Mouse (Mus musculus) CH12.LX (cell line): ENCODE data around the gene Lin7c. TPM values are rescaled to one million over a fixed set of nuclear protein-coding genes. Genes with fewer than 3 reads are reported as not detected.

Experiments used
- DNase-seq: peaks from one replicate; pipeline ENCODE4 v3.0.0-alpha.2; 2013; ENCODE audit errors: extremely low read depth
- H3K27ac ChIP-seq: 2 replicates; pipeline ENCODE4 v1.5.1; 2012; ENCODE audit warnings: low read depth, mild to moderate bottlenecking, control low read depth, moderate library complexity; ENCODE audit not compliant: insufficient read depth
- H3K27me3 ChIP-seq: replicated peaks from 2 replicates; pipeline ENCODE3; 2012; ENCODE audit warnings: inconsistent platforms
- H3K36me3 ChIP-seq, 2 experiments: replicated peaks in 1 of 2; 2 replicates each; pipeline versions ENCODE3 to v1.6.1; 2012; ENCODE audit warnings: inconsistent platforms in 1 of 2, low read length in 1 of 2, mild to moderate bottlenecking in 1 of 2, mixed read lengths in 1 of 2, moderate library complexity in 1 of 2; ENCODE audit not compliant: control insufficient read depth in 1 of 2, insufficient read depth in 1 of 2
- H3K4me1 ChIP-seq, 2 experiments: 2 replicates each; pipeline ENCODE4 v1.6.1; 2012; ENCODE audit warnings: inconsistent platforms in 1 of 2, moderate library complexity in 1 of 2; ENCODE audit not compliant: insufficient read depth in 2 of 2, control insufficient read depth in 1 of 2
- H3K4me2 ChIP-seq: 2 replicates; pipeline ENCODE4 v1.6.1; 2012; ENCODE audit warnings: low read depth, mild to moderate bottlenecking, control low read depth; ENCODE audit not compliant: poor library complexity, insufficient read depth, severe bottlenecking
- H3K4me3 ChIP-seq, 3 experiments: fragments of 150-350 bp in 1 of 3; sonication (generic) in 1 of 3; replicated peaks in 1 of 3; 2 replicates each; pipeline versions ENCODE3 to v1.5.1; 2011 to 2012; ENCODE audit warnings: low read depth in 2 of 3, low read length in 2 of 3, mild to moderate bottlenecking in 2 of 3, moderate library complexity in 2 of 3, control low read depth in 1 of 3, improper control_type of control experiment in 1 of 3, inconsistent platforms in 1 of 3, mixed read lengths in 1 of 3; ENCODE audit not compliant: poor library complexity in 1 of 3
- H3K79me2 ChIP-seq: replicated peaks from 2 replicates; pipeline ENCODE4 v1.6.1; 2012; ENCODE audit warnings: mild to moderate bottlenecking, moderate library complexity; ENCODE audit not compliant: control insufficient read depth, poor library complexity, insufficient read depth, severe bottlenecking; ENCODE audit errors: extremely low read depth
- H3K9ac ChIP-seq: 2 replicates; pipeline ENCODE4 v1.6.1; 2012; ENCODE audit warnings: low read depth, mild to moderate bottlenecking, control low read depth, moderate library complexity; ENCODE audit not compliant: insufficient read depth
- H3K9me3 ChIP-seq: replicated peaks from 2 replicates; pipeline ENCODE3; 2012; ENCODE audit warnings: low read length, inconsistent platforms, mixed read lengths
- BHLHE40 ChIP-seq: IDR thresholded peaks from 2 replicates; pipeline ENCODE4 v1.6.1; 2011; ENCODE audit warnings: mild to moderate bottlenecking, low read depth, low read length, improper control_type of control experiment
- CHD2 ChIP-seq: IDR thresholded peaks from 2 replicates; pipeline ENCODE4 v1.6.1; 2011; ENCODE audit warnings: low read length, improper control_type of control experiment
- CTCF ChIP-seq, 2 experiments: IDR thresholded peaks in 1 of 2; conservative IDR thresholded peaks in 1 of 2; 2 replicates each; pipeline ENCODE4 v1.5.1; 2011 to 2012; ENCODE audit warnings: low read depth in 2 of 2, low read length in 2 of 2, improper control_type of control experiment in 1 of 2, inconsistent platforms in 1 of 2, mild to moderate bottlenecking in 1 of 2, moderate library complexity in 1 of 2
- ELF1 ChIP-seq: IDR thresholded peaks from 2 replicates; pipeline ENCODE4 v1.6.1; 2014; ENCODE audit warnings: low read depth, mild to moderate bottlenecking, inconsistent platforms, low read length, improper control_type of control experiment
- ETS1 ChIP-seq: conservative IDR thresholded peaks from 2 replicates; pipeline ENCODE4 v1.6.1; 2012; ENCODE audit warnings: low read depth, mild to moderate bottlenecking, inconsistent platforms, low read length, improper control_type of control experiment, moderate library complexity
- GABPA ChIP-seq: IDR thresholded peaks from 2 replicates; pipeline ENCODE4 v1.6.1; 2012; ENCODE audit warnings: low read depth, low read length, improper control_type of control experiment, inconsistent platforms; ENCODE audit not compliant: insufficient replicate concordance
- IRF4 ChIP-seq: IDR thresholded peaks from 2 replicates; pipeline ENCODE4 v1.6.1; 2014; ENCODE audit warnings: low read depth, mild to moderate bottlenecking, inconsistent platforms, low read length, improper control_type of control experiment
- JUN ChIP-seq: IDR thresholded peaks from 2 replicates; pipeline ENCODE4 v1.6.1; 2011; ENCODE audit warnings: low read depth, mild to moderate bottlenecking, low read length, improper control_type of control experiment, moderate library complexity; ENCODE audit not compliant: insufficient read depth
- JUND ChIP-seq: conservative IDR thresholded peaks from 2 replicates; pipeline ENCODE4 v1.6.1; 2011; ENCODE audit warnings: low read depth, low read length, improper control_type of control experiment
- KAT2A ChIP-seq: IDR thresholded peaks from 2 replicates; pipeline ENCODE4 v1.6.1; 2012; ENCODE audit warnings: low read length, improper control_type of control experiment, inconsistent platforms; ENCODE audit not compliant: insufficient replicate concordance
- MAFK ChIP-seq: IDR thresholded peaks from 2 replicates; pipeline ENCODE4 v1.6.1; 2011; ENCODE audit warnings: low read length, improper control_type of control experiment; ENCODE audit not compliant: insufficient replicate concordance
- MAZ ChIP-seq: IDR thresholded peaks from 2 replicates; pipeline ENCODE4 v1.6.1; 2012; ENCODE audit warnings: low read depth, mild to moderate bottlenecking, inconsistent platforms, low read length, improper control_type of control experiment, moderate library complexity
- NELFE ChIP-seq: IDR thresholded peaks from 2 replicates; pipeline ENCODE4 v1.6.1; 2011; ENCODE audit warnings: low read depth, low read length, improper control_type of control experiment
- NRF1 ChIP-seq: IDR thresholded peaks from 2 replicates; pipeline ENCODE4 v1.6.1; 2014; ENCODE audit warnings: low read depth, mild to moderate bottlenecking, inconsistent platforms, low read length, improper control_type of control experiment, moderate library complexity
- POLR2A ChIP-seq: IDR thresholded peaks from 2 replicates; pipeline ENCODE4 v1.6.1; 2011; ENCODE audit warnings: low read depth, mild to moderate bottlenecking, improper control_type of control experiment, low read length
- POLR2AphosphoS2 ChIP-seq: IDR thresholded peaks from 2 replicates; pipeline ENCODE4 v1.6.1; 2011; ENCODE audit warnings: low read depth, low read length, improper control_type of control experiment
- RCOR1 ChIP-seq: conservative IDR thresholded peaks from 2 replicates; pipeline ENCODE4 v1.6.1; 2012; ENCODE audit warnings: low read depth, mild to moderate bottlenecking, inconsistent platforms, low read length, improper control_type of control experiment
- SIN3A ChIP-seq: IDR thresholded peaks from 2 replicates; pipeline ENCODE4 v1.6.1; 2012; ENCODE audit warnings: low read length, improper control_type of control experiment, inconsistent platforms
- SMC3 ChIP-seq: IDR thresholded peaks from 2 replicates; pipeline ENCODE4 v1.6.1; 2011; ENCODE audit warnings: low read depth, low read length, improper control_type of control experiment
- TBP ChIP-seq: conservative IDR thresholded peaks from 2 replicates; pipeline ENCODE4 v1.6.1; 2011; ENCODE audit warnings: low read depth, low read length, improper control_type of control experiment
- UBTF ChIP-seq: IDR thresholded peaks from 2 replicates; pipeline ENCODE4 v1.6.1; 2012; ENCODE audit warnings: low read depth, mild to moderate bottlenecking, inconsistent platforms, low read length, improper control_type of control experiment, moderate library complexity
- USF1 ChIP-seq: IDR thresholded peaks from 2 replicates; pipeline ENCODE4 v1.6.1; 2014; ENCODE audit warnings: low read depth, mild to moderate bottlenecking, inconsistent platforms, low read length, improper control_type of control experiment
- USF2 ChIP-seq: conservative IDR thresholded peaks from 2 replicates; pipeline ENCODE4 v1.6.1; 2011; ENCODE audit warnings: low read depth, low read length, improper control_type of control experiment
- ZKSCAN1 ChIP-seq: IDR thresholded peaks from 2 replicates; pipeline ENCODE4 v1.6.1; 2012; ENCODE audit warnings: low read depth, inconsistent platforms, low read length, improper control_type of control experiment, borderline replicate concordance
- ZMIZ1 ChIP-seq: IDR thresholded peaks from 2 replicates; pipeline ENCODE4 v1.6.1; 2012; ENCODE audit warnings: low read depth, mild to moderate bottlenecking, inconsistent platforms, low read length, improper control_type of control experiment
- ZNF384 ChIP-seq: IDR thresholded peaks from 2 replicates; pipeline ENCODE4 v1.6.1; 2012; ENCODE audit warnings: low read depth, low read length, improper control_type of control experiment, inconsistent platforms
- dilution Hi-C: fragments of 300-500 bp; cut with MboI; formaldehyde crosslinking; loops from 2 replicates; pipeline ENCODE4 v1.14.3; 2020; ENCODE audit warnings: low sequenced_read_pairs; ENCODE audit not compliant: extremely low pct_unique_long_range_greater_than_20kb, extremely low pct_ligation_motif_present
- in situ Hi-C: fragments of 300-500 bp; cut with MboI; formaldehyde crosslinking; loops from 3 replicates; pipeline ENCODE4 v1.14.3; 2019; ENCODE audit warnings: low sequenced_read_pairs, low pct_ligation_motif_present, low pct_unique_long_range_greater_than_20kb, mixed read lengths
- polyA plus RNA-seq: library from polyadenylated mRNA; unstranded; fragments of >175 nt; gene quantifications from 2 replicates; pipeline ENCODE4 v1.2.1, GENCODE M21; 2012; ENCODE audit warnings: low read depth; ENCODE audit not compliant: insufficient read length
- total RNA-seq, 2 experiments: library from RNA; depleted of rRNA; stranded (reverse); fragments of 300-350 nt in 1 of 2; fragments of >200 nt in 1 of 2; gene quantifications; 2 replicates each; pipeline ENCODE4 v1.2.3; 2012 to 2014

The Lin7c gene
- total and polyA plus RNA-seq, 3 experiments: 29.7 to 75.0 (median 52.3) TPM

DNA sequence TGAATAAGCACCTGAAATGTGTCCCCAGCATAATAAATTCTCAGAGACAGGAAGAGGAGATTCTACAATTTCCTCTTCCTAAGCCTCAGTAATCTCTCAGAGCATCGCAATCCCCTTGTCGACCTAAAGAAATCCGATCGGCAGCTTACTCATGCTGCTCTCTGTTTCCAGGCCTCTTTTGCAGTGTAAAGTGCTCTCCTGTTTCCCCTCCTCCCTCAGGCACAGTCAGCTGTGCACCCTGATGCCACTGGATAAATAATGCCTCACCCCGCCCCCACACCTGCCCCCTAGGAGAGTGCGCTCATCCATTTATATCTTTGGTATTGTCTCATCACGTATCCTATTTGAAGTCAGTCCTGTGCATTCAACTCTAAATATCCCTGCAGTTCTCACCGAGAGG lies 41.9 kb upstream of the Lin7c start:
- Histone ChIP-seq H3K4me1 (no peaks in the 10 kb centered on the region), H3K9me3 (no peaks in the 10 kb centered on the region), H3K9ac (no peak overlapping the region), H3K79me2 (no peaks in the 10 kb centered on the region), H3K36me3 (no peaks in the 10 kb centered on the region), H3K27me3 (no peaks in the 10 kb centered on the region), H3K27ac (no peak overlapping the region), H3K4me3 (no peak overlapping the region), H3K4me2 (no peak overlapping the region)
- dilution Hi-C loops (no loop called here), in situ Hi-C loops (no loop called here)
- TF ChIP-seq ETS1 (no peak), RCOR1 (no peak), JUN (no peak), MAFK (no peak), BHLHE40 (no peak), GABPA (no peak), MAZ (no peak), ZMIZ1 (no peak), TBP (no peak), USF2 (no peak), USF1 (no peak), ELF1 (no peak)
- no peak for DNase-seq

DNA sequence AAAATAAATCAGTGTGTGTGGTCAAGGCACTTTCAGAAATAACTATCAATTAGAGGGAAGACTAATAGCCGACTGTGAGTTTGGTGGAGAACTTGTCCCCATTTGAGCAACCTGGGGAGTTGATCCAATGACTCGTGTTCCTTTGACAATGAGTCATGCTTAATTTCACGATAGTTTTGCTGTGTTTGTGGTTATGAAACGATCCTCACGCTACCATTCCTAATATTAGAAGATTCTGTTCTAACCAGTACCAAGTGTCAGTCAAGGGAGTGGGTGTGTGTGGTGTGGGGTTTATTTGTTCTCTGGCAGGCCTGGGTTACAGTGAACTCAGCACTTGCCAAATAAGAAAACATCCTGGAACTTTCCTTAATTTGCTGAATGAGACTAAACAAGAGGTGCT lies 35.1 kb upstream of the Lin7c start:
- TF ChIP-seq POLR2A (no peak), SMC3 (no peak), ZKSCAN1 (no peak), NELFE (no peak), KAT2A (no peak), POLR2AphosphoS2 (no peak), SIN3A (no peak), UBTF (no peak), ZNF384 (no peak), JUND (no peak), JUN (no peak), IRF4 (no peak), CTCF (conservative IDR thresholded peaks at IDR 0.05 in 1 of 2, IDR thresholded peaks at IDR 0.05 in 1 of 2; ENCODE audit: low read depth in 2 of 2, low read length in 2 of 2) (no peak), MAFK (no peak), CHD2 (no peak), TBP (no peak), USF2 (no peak), USF1 (no peak), NRF1 (no peak)
- in situ Hi-C loops: no loop called here

More for the DNA sequence above, 35.1 kb upstream of the Lin7c start:
- dilution Hi-C loops: no loop called here
- H3K27me3 ChIP-seq: no peaks in the 10 kb centered on the region
- no peaks in the 10 kb centered on the region for H3K36me3 ChIP-seq
- H3K9ac ChIP-seq: no peak overlapping the region
- H3K79me2 ChIP-seq: no peaks in the 10 kb centered on the region
- no peak overlapping the region for H3K27ac ChIP-seq
- DNase-seq: no peak
- H3K4me2 ChIP-seq: no peak overlapping the region
- no peaks in the 10 kb centered on the region for H3K9me3 ChIP-seq
- no peaks in the 10 kb centered on the region for H3K4me1 ChIP-seq
- no peak overlapping the region for H3K4me3 ChIP-seq
